Mouse (Mus musculus) natural killer cell, adult 2 months (primary cell): ENCODE data around the gene Hap1.
A peak's percentile ranks its signal among the peaks of the same experiment; 100 is the strongest.
"Not testable (repeated sequence)": the region's sequence is repeated elsewhere in the genome, so short reads cannot be mapped to it uniquely, and the experiment has no call there.

ENCODE experiments used
- DNase-seq, 2 experiments: peaks; one replicate each; pipeline ENCODE4 v3.0.0; 2022; ENCODE audit warnings: low spot score in 2 of 2

The Hap1 gene

DNA sequence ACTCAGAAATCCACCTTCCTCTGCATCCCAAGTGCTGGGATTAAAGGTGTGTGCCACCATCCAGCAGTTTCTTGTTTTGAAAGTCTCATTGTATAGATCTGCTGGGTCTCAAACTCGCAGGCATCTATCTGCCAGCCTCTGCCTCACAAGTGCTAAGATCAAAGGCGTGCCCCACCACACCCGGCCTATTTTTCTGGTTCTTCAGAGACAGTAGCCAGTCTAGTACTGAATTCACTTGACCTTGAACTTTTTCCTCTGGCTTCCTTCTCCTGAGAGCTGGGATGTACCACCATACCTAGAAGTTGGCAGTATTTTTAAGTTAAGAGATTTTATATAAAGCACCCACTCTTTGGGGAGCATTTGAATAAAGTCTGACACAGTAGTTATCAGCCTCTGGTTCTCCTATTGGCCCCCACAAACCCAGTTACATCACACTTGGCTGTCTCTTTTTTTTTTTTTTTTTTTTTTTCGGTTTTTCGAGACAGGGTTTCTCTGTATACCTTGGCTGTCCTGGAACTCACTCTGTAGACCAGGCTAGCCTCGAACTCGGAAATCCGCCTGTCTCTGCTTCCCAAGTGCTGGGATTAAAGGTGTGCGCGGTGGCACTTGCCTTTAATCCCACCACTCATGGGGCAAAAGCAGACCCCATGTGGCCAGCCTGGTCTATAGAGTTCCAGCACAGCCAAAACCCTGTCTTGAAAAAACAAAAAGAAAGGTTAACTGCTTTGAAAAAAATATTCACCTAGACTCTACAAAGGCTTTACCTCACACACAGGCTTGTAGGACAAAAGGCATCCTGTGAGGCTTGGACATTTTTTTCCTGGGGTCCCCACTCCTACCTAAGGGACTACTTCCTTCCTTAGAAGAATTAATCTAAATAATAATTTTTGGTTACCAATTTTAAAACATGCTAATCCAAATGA lies 37.1 kb downstream of the Hap1 start:
- no peak for DNase-seq

DNA sequence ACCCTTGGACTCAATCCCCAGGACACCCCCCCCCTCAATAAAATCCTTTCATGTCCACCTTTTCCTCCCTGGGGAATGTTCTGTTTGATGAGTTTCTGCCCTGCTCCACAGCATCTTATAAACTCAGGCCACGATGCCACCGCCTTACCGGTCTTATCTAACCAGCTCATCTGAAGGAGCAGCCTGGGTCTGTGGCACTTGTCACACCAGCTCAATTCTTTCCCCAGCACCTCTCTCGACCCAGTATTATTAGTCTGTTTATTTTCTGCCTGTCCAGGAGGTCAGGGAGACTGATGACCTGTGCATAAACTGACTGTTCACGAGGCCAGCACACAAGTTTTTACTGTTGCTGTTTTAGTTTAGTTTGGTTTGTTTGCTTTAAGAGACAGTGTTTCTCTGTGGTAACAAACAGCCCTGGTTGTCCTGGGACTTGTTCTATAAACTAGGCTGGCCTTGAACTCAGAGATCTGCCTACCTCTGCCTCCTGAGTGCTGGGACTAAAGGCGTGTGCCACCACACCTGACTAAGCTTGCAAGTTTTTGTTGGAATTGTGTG lies 38.0 kb downstream of the Hap1 start:
- DNase-seq, result no peak

DNA sequence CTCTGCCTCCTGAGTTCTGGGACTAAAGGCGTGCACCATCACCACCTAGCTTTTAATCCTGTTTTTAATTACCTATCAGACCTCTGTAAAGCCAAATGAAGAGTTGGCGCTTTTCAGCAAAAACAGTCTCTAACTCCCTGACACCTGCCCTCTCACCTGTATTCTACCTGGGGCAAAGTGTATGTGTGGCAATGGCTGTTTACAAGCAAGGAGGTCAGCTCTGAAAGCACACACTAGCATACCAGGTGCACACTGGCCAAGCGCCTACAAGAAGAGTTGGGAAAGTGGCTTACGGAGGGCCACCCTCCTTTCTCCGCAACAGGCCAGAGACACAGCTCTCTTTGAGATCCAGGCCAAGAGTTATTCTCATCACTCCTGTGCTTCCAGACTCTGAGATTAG lies 40.5 kb downstream of the Hap1 start:
- DNase-seq, result no peak

DNA sequence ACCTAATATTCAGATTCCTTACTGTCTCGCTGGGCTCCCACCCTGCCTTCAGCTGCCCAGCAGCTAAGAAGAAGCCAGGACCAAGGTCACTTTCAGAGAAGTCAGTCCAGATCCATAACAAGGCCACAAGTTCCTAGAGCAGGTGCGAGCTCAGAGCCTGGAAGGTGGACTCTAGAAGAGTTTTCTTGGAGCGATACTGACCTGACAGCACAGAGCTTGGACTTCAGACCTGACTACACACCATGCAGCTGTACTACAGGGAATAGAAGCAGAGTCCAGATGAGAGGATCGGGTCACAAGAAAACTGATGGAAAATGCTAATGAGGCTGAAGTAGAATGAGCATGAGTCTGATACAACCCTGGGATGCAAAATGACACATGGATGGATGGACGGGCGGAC lies 42.5 kb downstream of the Hap1 start:
- no peak for DNase-seq

DNA sequence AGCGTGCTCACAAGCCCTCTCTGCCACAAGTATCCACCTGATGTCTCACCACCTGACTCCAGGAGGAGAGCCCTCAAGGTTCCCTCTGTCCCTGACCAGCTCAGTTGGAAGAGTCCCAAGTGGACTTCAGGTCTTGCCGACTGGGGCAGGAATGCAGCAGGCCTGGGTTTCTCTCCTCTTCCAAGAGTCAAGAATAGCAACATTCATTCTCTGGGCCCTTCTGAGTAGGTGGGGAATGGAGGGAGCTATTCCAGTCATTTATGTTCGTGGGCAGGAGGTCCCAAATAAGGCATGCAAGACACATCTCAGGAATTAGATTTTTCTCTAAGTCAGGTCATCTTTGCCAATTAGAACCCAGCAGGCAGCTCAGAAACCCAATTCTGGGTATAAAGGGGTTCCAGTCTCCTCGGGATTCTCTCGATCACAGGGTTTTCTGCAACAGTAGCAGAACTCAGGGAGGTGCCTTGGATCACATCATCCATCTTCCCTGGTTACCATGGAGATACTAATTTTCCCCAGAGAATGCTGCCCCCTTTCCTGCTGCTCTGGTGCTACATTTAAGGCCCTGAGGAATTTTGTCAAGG lies 43.7 kb downstream of the Hap1 start:
- no peak for DNase-seq

DNA sequence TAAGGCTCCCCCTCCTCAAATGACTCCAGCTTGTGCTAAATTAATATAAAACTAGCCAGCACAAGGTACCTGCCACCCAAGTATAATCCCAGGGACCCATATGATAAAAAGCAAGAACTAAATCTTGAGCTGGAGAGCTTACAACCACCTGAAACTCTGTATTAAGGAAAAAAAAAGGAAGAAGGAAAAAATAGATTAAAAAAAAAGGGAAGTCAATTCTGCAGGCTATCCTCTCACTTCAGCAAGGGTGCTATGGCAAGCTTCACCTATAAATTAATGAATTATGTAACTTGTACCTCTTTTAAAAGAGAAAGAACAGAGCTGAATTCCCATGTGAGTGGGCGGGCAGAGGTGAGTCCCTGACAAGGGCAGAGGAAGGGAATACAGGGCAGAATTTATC lies 44.3 kb downstream of the Hap1 start:
- DNase-seq, result no peak

DNA sequence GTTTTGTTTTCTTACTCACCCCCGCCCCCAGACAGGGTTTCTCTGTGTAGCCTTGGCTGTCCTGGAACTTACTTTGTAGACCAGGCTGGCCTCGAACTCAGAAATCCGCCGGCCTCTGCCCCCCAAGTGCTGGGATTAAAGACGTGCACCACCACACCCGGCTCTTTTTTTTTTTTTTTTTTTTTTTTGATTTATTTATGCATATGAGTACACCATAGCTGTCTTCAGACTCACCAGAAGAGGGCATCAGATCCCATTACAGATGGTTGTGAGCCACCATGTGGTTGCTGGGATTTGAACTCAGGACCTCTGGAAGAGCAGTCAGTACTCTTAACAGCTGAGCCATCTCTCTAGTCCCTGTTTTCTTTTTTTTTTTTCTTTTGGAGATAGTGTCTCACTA lies 47.3 kb downstream of the Hap1 start:
- DNase-seq, result not testable (repeated sequence)

DNA sequence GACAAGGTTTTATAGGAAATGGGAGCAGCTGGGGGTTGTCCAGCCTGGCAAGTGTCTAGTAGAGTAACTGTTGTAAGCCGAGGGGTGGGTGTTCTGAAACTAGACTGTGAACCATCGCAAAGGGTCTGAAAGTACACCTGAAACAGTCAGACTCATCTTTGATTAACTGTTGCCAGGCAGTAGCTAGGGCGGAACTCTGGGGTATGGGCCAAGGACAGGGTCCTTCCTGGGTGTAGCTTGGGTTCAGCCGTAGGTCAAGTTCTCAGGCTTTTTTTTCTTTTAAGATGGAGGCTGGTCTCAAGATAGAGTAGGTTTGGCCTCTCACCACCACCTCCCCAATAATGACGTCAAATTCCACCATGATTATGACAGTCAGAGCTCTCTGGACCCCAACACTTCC lies 48.0 kb downstream of the Hap1 start:
- no peak for DNase-seq

DNA sequence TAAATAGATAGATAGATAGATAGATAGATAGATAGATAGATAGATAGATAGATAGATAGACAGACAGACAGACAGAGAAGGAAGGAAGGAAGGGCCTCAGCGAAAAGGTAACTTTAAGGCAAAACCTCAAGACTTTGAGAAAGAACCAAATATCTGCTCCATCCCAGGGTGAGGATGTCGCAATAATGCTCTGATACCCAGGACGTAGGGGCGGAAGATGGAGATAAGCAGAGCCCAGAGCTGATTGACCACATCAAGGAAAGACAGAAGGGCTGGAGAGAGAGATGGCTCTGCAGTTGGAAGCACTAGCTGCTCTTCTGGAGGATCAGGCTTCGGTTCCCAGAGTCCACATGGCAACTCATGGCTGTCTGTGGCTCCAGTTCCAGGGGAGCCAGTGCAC lies 54.6 kb downstream of the Hap1 start:
- DNase-seq, result no peak

DNA sequence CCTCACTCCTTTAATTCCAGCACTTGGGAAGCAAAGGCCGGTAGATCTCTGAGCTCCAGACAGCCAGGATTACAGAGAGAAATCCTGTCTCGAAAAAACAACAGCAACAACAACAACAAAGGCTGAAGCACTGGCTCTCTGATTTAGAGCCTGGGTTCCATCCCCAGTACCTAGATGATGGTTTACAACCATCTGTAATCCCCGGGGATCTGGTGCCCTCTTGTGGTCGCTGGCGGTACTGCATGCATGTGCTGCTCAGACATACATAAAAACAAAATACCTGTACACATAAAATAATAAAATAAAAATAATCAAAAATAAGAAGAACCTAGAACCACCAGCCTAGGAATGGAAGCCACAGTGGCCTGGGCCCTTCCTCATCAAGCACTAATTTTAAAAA lies 55.6 kb downstream of the Hap1 start:
- peak; percentile 58 to 68 for DNase-seq

DNA sequence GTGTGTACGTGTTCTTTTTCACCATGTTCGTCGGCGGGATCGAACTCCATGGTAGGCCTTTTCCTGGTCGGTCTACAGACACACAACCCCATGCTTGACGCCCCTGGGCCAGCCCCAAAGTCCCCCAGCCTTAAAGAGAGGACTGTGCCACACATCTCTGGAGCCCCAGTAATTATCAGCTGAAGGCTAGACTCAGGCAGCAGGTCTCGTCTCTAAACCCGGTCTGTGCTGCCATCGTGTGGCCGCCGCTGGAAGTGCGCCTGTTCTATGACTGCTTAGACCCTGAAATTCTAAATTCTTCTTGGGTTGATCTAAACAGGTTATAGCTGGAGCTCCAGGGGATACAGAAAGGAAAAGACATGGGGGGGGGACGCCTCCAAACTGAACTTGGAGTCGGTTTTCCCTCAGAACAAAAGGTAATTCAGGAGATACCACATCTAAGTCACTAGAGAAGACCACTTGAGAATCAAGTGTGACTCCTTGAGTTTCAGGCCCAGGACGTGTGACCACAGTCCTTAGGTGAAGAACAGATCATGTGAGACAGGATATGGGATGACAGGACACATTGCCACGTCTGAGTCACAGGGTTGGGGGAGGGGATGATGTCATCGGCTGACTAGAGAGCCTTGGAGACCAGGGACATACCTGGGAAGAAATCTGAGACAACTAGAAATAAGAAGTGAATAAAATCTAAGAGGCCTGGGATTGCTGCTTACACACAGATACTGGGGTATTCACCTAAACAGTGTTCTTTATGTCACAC lies 57.5 kb downstream of the Hap1 start:
- peak; percentile 75 to 83 for DNase-seq

DNA sequence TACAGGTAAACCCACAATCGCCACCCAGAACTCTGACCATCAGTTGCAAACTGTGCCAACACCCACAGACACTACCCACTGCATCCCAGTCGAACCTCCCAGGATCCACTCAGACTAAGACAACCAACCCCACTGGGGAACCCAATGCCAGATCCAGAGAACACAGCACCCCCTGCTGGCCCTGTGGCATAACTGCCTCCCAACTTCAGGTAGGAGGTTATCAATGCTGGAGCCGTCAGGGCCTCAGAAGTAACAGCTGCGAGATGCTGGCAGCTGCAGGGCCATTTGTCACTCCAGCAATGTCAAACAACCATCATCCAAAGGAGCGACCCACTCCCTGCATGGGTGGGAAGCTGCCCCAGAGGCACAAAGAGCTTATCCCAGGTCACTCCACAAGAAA lies 58.1 kb downstream of the Hap1 start:
- peak; percentile 30 to 43 for DNase-seq
